Mouse (Mus musculus) CD4-positive, CD25-positive, alpha-beta regulatory T cell, adult 4 months (primary cell): ENCODE measurements around the gene Fam19a4. TPM values are rescaled to one million over a fixed set of nuclear protein-coding genes. Genes with fewer than 3 reads are reported as not detected.
A peak's percentile ranks its signal among the peaks of the same experiment; 100 is the strongest.

ENCODE experiments used
- ATAC-seq: one replicate; pipeline ENCODE4 v1.8.0; 2017
- polyA plus RNA-seq, 2 experiments: library from polyadenylated mRNA; unstranded; fragments of 100-300 nt; shearing (Covaris generic); gene quantifications; one replicate each; pipeline ENCODE4 v1.2.1; 2017

Gene Fam19a4
- under 1 TPM in 1 of 2 experiments, not detected in 1; 0.19 TPM for polyA plus RNA-seq

DNA sequence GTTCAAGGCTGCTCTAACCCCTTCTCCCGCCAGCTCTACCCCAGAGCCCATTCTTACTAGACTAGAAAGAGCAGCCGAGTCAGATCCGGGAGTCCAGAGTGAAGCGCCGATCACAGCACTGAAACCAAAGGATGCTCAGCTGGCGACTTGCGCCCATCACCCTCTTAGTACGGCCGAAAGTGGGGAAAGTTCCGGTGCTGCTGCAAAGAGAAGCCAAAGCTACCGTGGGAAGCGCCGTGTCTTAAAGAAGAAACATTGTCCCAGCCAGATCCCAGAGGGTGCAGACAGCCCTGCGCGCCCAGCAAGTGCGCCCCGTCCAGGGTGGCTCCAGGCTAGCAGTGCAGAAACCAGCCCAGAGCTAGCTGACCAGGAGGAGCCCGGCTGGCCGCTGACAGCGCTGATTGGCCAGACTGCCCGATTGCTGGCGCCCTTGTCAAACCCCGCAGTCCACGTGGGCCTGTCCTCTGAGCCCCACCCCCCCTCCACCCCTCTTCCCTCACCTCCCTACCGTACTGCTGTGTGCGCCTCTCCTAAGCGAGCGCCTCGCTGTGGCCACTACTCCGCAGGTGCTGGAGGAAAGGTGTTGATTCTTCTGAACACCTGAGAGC lies at the start of gene Fam19a4:
Fam19a4 (minus strand) TSS at position 340 of the 608 bp plus-strand sequence.
- no peak for ATAC-seq

GRCm38 (mm10) chr6:97106777-97107176 lies 46.6 kb upstream of the Fam19a4 start:
- ATAC-seq, result peak; percentile 76

GRCm38 (mm10) chr6:97106106-97106505 lies 45.9 kb upstream of the Fam19a4 start:
- ATAC-seq, result no peak

- no peak for ATAC-seq
Observed at GRCm38 (mm10) chr6:97104264-97104852, 44.1 kb upstream of the Fam19a4 start.

GRCm38 (mm10) chr6:97101958-97102702 lies 41.9 kb upstream of the Fam19a4 start:
- ATAC-seq, result no peak

DNA sequence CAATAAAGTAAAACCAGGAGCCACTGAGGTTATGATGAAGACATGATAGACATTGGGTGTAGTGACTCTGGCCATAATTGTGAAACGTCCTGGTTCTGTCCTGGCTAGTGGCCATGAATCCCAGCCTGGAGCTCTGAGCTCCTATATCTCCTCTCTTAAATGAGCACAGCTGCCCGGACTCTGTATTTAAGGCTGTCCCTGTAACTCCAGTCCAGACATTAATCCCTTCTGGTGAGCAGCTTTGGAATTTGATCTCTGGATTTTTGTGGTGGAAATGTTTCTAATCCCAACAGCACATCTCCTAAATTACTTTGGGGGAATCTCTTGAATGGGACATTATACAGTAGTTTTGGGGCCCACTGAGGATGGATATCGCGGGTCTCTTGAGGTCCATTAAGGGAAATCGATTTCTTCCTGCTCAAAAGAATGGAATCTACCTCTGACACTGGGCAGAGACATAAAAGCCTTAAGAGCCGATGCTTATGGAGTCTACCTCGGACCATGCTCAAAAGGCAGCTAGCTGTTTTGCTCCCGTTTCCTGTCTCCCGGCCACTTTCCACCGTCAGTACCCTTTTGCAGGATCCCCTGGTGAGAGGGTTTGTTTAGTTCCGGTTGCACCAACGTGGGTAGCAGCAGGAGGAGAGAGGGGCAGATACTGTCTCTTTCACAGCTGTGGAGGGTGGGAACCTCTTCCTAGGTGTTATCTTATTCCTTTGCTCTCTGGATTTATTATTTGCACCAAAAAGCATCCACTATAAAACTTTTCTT lies 41.2 kb upstream of the Fam19a4 start:
- ATAC-seq, result no peak

DNA sequence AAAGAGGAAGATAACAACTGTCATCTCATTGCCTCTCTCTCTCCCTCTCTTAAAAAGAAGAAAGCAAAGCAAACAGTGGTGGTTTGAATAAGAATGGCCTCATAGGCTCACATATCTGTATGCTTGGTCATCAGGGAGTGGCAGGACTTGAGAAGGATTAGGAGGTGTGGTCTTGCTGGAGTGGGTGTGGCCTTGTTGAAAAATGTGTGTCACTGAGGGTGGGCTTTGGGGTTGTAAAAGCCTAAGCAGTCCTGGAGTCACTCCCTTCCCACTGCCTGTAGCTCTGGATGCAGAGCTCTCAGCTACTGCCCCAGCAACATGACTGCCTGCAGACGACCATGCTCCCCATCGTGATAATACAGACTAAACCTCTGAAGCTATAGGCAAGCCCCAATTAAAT lies 22.1 kb upstream of the Fam19a4 start:
- no peak for ATAC-seq

DNA sequence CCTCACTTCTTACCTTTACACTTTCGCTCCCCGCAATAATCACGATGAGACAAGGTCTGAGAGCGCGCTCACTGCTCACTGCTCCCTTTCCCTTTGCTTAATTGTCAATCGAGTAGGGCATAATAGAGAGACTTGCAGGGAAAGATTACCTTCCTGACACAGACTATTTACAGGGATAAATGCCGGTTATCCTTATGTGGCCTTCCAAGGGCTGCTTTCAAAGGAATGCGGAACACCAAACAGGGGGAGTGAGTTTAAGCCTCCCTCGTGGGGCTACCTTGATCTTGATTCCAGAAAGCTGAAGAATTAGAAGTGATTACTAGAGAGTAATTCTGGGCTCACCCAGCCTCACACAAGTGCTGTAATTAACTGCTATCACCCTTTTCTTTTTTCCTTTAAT lies 19.8 kb upstream of the Fam19a4 start:
- no peak for ATAC-seq

DNA sequence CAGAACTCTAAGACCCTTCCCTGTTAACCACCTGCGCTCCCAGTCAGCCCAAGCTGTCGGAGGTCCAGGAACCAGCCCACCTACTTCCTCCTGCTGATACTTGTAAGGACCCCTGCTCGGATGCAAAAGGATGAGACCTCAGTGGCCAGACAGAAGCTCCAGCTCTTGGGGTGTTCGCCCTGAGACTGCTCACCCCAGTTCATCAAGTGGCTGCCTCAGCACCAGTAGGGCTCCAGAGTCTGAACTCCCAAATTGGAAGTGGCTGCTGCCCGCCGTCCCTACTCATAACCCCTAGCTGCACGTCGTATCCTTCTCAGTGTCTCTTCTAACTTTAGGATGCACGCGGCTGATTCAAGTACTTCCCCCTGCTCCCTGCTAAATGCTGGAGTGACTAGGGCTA lies 614 bp downstream of the Fam19a4 start:
- no peak for ATAC-seq

DNA sequence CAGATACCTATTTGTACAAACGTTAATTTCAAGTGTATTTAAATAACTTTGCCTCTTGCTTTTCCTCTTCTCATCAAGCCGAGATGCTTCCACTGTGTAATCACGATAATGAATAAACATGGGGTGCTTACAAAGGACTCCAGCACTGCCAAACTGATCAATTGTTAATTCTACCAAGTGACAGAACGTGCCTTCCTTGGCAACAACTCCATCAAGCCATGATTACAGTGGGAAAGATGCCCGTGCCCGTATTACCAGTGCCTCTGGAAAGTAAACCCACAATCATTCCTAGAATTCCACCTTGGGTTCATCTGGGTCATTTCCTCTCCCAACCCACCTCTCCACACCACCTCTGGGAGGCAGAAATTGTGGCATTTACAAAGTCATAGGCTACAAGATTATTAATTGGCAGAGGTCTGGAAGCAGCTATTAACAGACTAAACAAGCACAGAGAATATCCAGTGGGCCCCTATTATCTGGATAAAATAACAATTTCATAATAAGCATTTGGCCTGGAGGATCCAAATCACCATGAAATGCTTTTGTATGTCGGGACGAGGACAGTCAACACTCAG lies 7.9 kb downstream of the Fam19a4 start:
- ATAC-seq, result no peak

DNA sequence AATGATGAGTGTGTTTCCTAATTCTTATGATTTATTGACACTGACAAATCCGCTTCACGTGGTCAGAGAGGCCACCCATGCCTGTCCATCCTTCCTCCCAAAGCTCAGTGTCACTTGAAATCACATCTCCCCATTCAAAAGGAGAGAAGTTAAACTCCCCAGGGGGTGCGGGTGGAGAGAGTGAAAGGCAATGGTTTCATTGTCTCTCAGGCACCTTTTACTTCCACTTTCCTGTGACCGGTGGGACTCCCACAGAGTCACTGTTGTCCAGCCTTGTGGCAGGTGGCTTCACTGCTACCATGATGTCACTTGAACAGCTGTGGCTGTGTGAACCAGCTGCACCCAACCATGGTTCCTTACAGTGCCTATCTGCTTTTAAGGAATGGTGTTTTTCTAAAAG lies 11.8 kb downstream of the Fam19a4 start:
- no peak for ATAC-seq

DNA sequence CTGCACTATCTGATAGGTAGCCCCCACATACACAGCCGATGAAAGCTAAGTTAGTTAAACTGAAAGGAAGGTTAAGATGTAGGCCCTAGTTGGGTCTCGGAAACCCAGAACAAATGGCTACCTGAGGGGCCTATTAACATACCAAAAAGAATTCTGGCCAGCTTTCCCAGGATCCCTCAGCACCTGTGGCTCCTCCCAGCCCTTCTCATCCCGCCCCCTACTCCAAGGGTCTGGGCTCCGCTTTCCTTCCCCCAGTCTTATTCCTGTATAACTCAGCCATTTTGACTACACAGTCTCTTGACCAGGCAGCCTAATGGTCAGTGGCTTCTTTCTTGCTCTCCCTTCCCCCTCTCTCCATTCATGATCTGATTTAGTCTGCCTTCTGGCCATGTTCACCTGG lies 13.7 kb downstream of the Fam19a4 start:
- no peak for ATAC-seq

DNA sequence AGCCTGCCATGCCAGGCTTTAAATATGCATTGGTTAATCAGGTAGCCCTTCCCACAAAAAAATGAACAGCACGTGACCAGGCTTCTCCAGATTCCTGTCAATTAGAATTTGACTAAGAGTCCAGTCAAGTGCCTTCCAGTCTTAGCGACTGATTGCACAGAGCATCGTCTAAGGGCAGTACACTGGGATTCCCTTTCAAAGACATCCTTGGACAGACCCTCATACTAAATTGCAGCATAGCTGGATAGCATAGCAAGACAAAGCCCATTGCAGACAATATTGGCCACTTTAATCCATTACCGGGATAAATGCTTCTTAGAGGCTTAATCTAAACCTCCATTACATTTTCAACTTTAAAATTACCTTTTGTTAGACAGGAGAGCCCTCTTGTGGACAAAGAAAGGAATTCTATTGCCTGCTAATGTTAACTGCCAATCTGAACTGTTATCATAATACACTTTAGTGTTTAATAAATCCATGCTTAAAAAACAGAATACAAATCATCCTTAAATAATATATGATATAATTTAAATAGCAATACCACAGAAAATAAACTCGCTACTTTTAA lies 33.0 kb downstream of the Fam19a4 start:
- ATAC-seq, result no peak

DNA sequence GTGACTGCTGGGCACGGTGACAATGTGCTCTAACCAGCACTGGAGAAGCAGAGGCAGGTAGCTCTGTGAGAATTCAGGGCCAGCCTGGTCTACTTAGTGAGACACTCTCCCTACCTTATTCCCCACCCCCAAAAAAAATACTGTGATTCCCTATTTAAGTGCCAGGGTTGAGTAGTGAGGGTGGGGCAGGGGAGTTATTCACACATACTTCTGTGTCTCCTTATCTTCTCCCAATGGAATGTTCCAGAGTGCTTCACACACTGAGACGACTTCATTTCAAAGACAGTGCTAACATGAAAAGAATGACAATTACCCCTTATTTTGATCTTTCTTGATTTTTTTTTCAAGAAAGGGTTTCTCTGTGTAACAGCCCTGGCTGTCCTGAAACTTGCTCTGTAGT lies 40.9 kb downstream of the Fam19a4 start:
- no peak for ATAC-seq

GRCm38 (mm10) chr6:97016711-97017110 lies 43.5 kb downstream of the Fam19a4 start:
- no peak for ATAC-seq

- ATAC-seq, result peak; percentile 75
Observed at GRCm38 (mm10) chr6:97016018-97016417, 44.2 kb downstream of the Fam19a4 start.

GRCm38 (mm10) chr6:97006513-97007094 lies 53.6 kb downstream of the Fam19a4 start:
- peak; percentile 34 for ATAC-seq

DNA sequence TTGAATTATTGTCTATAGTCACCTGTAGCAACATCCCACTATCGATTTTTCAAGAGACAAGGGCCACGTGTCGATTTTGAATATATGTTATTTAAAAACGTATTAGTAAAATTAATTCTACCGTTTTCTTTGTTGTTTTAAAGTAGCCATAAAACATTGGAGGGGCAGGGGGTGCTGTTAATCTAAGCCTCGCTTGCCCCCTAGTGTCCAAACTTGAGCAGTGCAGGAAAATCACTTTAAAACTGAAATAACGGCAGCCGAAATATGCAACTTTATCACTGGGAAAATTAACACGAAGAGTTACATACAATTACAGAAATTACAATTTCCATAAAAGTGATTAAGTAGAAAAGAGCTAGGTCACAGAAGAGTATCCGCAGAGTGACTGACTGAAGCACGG lies 55.2 kb downstream of the Fam19a4 start:
- ATAC-seq, result no peak

GRCm38 (mm10) chr6:96995556-96996159 lies 64.6 kb downstream of the Fam19a4 start:
- ATAC-seq, result no peak

- ATAC-seq, result no peak
Observed at GRCm38 (mm10) chr6:96991741-96992140, 68.5 kb downstream of the Fam19a4 start.

DNA sequence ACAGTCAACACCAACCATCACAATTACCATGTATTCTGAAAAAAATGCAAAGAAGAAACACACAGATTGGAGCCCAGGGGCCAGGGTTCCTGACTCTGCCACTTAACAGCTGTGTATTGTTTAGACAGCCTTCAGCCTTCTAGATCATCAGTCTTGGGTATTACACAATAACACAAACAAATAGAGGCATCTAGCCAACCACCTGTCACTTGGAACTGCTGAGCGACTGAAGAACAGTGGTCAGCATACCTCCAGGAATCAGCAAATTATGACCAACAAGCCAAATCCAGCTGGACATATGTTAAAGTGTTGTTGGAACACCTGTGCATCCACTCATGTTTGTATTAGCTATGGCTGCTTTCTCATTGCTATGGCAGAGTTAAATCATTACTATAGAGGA lies 82.7 kb downstream of the Fam19a4 start:
- no peak for ATAC-seq

DNA sequence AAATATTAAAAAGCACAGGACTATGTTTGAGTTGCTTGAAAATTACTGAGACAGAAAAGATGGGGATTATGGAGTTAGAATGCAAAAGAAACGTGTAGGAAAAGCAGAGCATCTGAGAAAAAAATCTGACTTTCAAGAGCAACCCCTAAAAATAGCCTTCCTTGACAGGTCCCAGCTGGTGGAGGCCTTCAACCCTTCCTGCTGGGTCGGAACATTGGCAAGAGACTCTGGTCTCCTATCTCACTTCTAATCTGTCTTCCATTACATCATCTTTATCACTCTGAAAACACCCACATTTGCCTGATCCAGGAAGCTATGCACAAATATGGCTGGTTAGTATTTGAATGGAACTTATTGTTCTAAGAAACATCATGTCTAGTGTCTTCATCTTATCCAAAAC lies 115.4 kb downstream of the Fam19a4 start:
- no peak for ATAC-seq
